Mouse (Mus musculus): ENCODE results near the gene Xpo6.

GRCm38 (mm10) chr7:126180956-126181355 lies 19.3 kb downstream of the Xpo6 start:
- TF ChIP-seq POLR2A (IDR thresholded peaks at IDR 0.05; ENCODE audit: borderline replicate concordance, extremely low read depth, insufficient read depth, insufficient read length, poor library complexity, severe bottlenecking) (no peak), CTCF (IDR thresholded peaks at IDR 0.05; ENCODE audit: borderline replicate concordance, extremely low read depth, insufficient read depth, insufficient read length) (no peak)
